Mouse (Mus musculus): Measurements from ENCODE around the gene Smok2b.
"Not testable (repeated sequence)": the region's sequence is repeated elsewhere in the genome, so short reads cannot be mapped to it uniquely, and the experiment has no call there.

The Smok2b gene

DNA sequence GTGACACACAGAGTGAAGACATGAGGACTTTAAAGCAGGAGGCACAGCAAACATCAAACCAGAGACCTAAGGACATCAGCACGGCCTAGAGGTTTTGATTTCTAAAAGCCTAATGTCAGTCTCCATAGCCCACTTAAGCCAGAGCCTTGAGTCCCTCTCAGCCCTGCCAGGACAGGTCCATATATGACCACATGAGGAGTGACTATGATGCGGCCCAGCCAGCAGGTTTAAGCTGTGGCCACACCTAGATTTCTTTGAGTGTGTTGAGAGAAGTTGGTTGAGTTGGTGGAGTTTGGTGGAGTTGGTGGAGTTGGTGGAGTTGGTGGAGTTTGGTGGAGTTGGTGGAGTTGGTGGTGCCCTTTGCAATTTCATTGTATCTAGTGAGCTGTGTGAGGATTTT lies at the start of gene Smok2b:
Gene Smok2b, plus strand, starts transcription at position 301 of the 400 bp plus-strand sequence.
- in situ Hi-C loops (cut with MseI, MboI), result loop anchor here in 1 of 2 experiments (5.0 kb wide), 1 partner anchor 317 kb away; no protein-coding TSS in a partner anchor

DNA sequence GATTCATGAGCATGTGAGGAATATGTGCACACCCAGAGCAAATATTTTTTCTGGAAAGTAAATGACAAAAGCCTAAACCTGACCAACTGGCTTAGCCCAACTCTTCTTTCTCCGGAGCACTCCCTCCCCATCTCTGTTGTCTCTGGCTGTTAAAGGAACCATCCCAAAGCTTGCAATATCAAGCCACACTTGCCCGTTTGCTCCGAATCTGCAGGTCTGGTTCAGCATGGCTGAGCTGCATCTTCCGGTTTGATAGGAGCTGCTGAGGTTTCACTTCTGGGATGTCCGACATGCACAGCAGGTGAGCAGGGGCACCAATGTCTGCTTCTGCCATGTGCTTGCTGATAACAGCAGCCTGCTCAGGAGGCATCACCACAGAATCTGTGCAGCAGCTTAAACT lies 49.6 kb upstream of the Smok2b start:
- in situ Hi-C loops (cut with MseI, MboI), result not testable (repeated sequence)

DNA sequence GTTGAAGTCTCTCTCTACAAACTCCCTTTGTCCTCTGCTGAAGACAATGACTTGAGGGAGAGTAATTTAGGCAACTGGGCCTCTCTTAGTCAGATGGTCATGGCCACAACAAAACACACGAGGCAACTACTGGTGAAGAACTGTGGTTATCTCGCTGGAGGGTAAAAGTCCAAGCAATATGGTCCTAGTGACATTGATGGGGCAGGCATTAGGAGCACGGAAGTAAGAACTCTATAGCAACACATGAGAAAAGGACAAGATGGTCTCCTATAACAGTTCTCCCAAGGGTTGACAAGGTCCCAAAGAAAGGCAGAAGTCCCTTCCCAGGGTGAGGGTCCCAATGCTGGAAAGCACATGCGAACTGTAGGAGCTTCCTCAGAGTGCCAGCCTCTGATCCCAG lies 47.3 kb upstream of the Smok2b start:
- in situ Hi-C loops (cut with MseI, MboI), result not testable (repeated sequence)

DNA sequence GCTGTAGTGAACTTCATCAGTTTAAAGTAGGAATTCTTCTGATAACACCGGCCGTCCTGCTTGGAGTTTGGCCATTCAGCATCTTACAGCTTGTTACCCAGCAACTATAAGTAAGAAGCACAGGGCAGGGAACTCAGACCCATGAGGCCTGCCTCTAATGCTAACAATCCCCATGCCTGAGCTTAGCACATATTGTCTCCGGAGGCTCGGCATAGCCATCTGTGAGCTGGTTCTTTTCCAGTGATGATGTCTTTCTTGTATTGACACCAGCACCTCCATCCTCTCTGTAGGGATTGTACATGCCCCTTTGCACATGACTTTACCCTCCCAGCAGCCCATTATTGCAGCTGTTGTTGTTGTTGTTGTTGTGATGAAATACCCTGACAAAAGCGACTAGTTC lies 45.5 kb upstream of the Smok2b start:
- in situ Hi-C loops (cut with MseI, MboI), result not testable (repeated sequence)

DNA sequence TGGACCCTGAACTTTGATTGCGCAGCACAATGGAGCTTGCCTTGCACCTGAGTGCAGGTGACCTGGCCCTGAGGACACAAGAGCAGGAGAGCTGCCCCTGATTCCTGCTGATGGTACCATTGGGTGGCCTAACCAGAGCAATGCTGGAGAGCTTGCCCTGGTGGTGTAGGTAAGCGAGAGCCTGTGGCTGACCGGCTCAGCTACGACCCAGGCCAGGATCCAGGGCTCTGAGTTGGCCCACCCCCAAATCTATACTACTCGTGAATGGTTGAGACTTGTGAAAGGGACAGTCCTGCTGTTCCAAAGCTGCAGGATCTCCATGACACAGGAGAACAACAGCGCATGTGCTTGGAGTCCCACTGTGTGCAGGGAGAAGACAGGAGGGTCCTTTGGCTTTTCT lies 43.5 kb upstream of the Smok2b start:
- in situ Hi-C loops (cut with MseI, MboI), result not testable (repeated sequence)

DNA sequence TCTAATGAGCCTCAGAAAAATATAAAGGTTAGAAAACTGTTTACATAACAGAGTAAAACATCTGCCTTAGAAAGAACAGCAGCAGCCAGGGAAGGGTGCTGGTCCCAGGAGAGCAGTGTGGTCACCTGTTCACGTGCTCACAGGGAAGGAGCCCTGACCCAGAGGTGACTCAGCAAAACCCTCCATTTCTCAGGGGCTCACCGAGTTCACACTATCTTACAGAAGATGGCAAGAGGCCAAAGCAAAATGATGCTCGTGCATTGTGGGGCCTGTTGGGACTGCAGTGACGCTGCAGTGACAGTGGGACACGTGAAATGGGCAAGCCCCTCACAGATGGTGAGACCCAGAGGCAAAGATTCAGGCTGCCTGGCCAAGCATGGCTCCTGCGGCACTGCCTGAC lies 42.4 kb upstream of the Smok2b start:
- in situ Hi-C loops (cut with MseI, MboI), result not testable (repeated sequence)

DNA sequence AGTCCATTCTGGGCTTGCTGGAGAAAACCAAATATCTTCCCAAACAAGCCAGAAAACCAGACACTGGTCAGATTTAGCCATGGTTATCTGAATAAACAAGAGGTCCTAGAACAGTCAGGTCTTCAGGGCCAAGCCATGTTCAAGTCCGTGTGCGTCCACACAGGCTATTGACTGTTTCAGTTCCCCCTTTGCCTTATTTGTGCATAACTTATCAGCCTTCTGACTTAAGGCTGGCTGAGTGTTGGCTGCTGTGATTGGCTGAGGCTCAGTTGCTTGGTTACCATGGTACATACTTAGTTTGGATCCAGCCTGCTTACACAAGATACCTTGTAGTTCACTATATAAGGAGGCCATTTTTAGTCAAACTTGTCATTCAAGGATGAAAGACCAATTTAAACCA lies 41.2 kb upstream of the Smok2b start:
- in situ Hi-C loops (cut with MseI, MboI), result not testable (repeated sequence)

DNA sequence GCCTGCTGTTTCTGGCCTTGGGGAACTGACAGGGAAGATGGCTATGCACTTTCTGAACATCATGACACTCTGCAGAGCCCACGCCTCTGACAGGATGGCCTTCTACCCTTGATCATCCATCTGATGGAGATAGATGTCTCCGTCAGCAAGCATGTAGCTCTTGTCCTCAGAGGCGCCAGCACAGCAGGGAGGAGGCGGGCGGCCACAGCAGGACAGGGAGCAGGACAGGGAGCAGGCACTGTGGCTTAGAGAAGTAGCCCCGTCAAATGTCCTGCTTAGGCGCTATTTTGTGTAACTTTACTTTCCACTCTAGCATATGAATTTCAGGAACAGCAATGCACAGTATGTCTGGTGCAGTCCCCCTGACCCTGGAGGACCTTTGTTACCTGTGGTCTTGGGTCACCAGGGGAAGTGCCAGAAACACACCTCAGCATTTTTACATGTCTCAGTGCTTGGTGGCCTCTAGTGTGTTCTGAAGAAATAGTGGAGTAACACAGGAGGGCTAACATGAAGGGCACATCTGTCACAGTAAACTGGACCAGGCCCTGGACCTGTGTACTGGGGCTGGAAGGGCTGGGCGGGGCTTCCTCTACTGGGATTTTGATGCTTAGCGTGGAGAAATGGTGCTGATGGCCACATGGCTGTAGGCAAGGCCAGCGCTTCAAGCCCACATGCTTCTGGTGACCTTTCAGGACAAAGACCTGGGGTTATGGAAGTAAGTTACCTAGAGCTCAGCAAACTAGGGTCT lies 39.0 kb upstream of the Smok2b start:
- in situ Hi-C loops (cut with MseI, MboI), result not testable (repeated sequence)

DNA sequence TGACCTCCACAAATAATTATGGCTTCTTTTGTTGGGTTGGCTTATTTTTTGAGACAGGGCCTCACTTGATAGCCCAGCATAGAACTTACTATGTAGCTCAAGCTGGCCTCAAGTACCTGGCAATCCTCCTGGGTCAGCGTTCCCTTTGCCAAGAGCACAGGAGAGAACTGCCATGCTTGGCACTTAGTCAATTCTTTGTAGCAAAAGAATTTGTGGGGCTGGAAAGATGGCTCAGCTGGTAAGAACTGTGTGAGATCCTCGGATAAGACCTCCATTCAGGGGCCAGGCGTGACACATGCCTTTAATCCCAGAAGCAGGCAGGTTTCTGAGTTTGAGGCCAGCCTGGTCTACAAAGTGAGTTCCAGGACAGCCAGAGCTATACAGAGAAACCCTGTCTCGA lies 33.6 kb upstream of the Smok2b start:
- in situ Hi-C loops (cut with MseI, MboI), result not testable (repeated sequence)

DNA sequence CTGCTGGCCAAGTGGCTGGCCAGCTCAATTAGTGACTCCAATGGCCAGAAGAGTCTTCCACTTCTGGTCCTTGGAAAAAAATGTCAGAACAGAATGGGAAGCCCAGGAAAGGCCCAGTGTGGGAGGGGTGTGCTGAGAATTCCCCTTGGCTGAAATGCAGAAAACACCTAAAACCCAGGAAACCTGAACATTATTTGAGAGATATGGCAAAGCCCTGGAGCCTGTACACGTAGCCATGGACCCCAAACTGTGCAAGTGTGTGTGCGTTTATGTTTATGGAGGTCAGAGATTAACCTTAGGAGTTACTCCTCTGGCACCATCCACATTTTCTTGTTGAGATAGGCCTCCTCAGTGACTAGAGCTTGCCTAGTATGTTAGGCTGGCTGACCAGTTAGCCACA lies 31.2 kb upstream of the Smok2b start:
- in situ Hi-C loops (cut with MseI, MboI), result not testable (repeated sequence)

DNA sequence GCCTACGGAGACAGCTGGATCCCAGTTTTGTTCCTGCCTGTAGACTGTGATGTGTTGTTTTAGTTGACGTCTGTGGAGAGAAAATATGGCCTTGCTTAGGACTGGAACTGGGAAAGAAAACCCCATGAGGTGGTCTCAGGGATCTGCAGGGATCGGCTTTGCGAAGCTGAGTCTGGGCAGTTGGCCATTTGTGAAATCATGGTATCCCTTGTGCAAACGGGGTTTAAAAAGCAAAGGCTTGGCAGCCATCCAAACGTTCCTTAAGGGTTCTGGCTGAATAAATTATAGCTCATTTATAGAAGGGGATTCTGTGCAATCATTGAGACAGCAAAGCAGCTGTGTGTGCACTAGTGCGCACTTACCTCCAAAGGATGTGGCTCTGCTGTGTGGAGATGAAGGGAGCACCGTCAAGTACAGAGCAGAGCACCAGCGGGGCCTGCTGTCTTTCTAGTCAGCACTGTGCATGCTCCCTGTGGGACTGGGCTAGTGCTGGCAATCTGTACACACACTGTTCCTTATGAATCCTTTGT lies 30.1 kb upstream of the Smok2b start:
- in situ Hi-C loops (cut with MseI, MboI), result loop anchor here in 1 of 2 experiments (10.0 kb wide), 1 partner anchor 345 kb away; no protein-coding TSS in a partner anchor

DNA sequence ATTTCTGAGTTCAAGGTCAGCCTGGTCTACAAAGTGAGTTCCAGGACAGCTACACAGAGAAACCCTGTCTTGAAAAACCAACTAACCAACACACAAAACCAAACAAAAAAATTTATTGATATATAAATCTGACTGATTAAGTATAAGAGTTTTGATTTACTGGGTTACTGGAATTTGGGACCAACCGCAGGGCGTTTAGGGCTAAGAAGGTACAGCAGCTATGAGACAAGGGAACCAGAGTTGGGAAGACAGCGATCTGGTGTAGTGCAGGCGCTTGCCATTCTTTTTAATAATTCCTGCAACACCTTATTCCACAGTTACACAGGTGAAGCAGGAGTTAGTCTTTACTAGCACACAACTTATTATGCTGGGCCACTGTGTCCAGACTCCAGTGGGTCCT lies 28.5 kb upstream of the Smok2b start:
- in situ Hi-C loops (cut with MseI, MboI), result loop anchor here in 1 of 2 experiments (10.0 kb wide), 1 partner anchor 343 kb away; no protein-coding TSS in a partner anchor

DNA sequence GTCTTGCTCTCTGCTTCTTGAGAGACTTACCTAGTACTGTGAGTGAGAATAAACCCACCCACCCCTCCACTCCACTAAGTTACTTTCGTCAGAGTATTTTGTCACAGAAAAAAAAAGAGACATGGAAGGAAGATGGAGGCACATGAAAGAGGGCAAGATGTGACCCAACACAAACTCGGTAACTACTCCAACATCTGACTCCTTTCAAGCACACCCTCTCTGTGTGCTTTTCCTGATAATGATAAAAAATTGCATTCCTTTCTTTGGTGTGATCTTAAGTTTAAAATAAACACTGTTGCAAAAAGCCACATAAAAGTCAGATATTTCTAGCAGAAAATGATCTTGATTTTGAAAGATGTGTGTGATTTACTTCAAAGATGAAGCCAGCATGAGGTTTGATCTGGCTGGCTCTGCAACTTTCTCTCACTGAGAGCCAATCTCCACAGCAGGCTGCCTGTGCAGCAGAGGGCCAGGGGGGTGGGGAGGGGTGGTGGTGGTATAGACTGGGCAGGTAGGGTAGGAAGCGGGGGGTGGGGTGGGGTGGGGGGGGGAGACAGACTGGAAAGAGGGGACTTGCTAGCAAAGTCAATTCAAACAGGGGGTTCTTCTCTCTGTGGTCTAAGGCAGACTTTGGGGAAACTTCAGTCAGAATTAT lies 27.5 kb upstream of the Smok2b start:
- in situ Hi-C loops (cut with MseI, MboI), result loop anchor here in 1 of 2 experiments (10.0 kb wide), 1 partner anchor 342 kb away; no protein-coding TSS in a partner anchor

DNA sequence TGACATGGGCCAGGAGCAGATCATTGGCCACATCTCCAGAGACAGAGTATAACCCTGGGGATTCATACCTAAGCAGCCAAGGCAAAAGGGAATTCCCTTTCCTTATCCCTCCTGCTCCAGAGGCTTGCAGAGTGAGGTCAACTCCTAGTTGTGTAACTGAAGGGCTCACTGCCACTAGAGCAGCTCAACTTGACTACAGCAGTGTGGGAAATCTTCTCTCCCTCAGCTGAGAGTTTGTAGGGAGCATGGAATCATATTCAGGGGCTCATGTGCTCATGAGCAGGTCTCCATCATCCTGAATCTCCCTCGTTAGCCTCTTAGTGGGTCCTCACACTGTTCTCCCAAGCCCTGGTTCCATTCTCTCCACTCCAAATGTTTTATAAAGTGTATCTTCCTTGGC lies 24.8 kb upstream of the Smok2b start:
- in situ Hi-C loops (cut with MseI, MboI), result loop anchor here (5.0 to 10.0 kb wide), 2 partner anchors 307 to 340 kb away; no protein-coding TSS in a partner anchor

DNA sequence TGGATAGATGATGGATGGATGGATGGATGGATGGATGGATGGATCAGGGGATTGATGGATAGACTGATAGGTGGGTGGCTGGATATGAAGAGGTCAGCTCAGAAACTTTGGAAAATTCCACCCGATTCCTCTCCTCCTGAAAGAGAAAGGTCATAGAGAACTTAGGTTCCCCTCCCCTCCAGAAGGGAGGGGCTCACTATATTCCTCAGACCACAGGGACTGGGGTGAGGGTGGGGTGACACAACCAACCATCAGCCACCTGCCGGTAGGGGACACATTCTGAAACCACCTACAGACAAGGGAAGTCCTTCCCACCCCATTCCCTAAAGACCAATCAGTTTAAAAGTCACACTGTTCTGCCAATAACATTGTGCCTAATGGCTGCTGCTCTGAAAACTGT lies 23.6 kb upstream of the Smok2b start:
- in situ Hi-C loops (cut with MseI, MboI), result loop anchor here (5.0 to 10.0 kb wide), 2 partner anchors 306 to 338 kb away; no protein-coding TSS in a partner anchor

DNA sequence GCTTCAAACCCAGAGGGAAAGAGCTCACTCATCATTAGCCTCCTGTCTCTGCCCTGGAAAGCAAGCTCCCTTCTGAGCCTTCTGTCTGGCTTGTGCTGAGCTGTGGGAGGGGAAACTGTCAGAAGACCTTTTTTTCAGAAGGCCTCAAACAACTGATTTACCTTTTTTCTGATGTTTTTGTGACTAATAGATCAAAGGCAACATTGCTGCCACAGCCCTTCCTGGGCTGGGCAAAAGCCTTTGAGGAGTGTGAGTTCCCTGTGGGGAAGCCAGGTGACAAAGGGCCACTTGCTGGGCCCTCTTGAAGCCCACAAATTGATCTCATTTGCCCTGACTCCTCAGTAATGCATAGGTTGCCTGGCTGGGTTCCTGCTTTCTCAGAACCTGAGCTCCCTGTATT lies 21.6 kb upstream of the Smok2b start:
- in situ Hi-C loops (cut with MseI, MboI), result loop anchor here (5.0 to 10.0 kb wide), 2 partner anchors 304 to 336 kb away; no protein-coding TSS in a partner anchor

DNA sequence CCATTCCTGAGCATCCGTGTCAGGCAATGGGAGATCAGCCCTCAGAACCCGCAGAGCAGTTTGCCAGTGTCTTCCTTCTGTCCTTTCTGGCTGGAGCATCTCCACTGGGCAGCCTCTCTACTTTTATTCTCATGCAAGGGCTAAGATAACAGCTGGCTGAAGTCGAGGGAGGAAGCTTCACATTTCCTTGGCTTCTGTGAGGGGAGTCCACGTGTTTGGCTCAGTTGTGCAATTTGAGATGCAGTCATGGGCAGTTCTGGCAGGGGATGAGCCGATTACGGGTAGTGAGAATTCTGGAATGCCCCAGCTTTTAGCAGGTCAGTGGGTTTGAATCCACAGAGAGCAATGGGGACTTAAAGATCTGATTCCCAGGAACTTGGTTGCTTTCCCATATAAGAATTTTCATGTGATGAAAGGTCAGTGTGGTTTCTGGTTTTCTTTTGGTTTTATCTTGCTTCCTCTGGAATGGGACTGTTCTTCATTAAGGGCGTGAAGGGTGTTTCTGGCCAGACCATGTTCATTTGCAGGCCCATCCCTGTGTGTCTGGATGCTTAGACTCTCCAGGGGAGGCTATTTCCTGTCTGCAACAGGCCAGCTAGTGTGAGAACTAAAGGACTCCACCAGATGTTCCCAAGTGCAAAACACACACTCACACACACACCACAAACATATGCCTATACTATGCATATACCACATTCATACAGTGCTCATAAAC lies 17.8 kb upstream of the Smok2b start:
- in situ Hi-C loops (cut with MseI, MboI), result no loop called here

DNA sequence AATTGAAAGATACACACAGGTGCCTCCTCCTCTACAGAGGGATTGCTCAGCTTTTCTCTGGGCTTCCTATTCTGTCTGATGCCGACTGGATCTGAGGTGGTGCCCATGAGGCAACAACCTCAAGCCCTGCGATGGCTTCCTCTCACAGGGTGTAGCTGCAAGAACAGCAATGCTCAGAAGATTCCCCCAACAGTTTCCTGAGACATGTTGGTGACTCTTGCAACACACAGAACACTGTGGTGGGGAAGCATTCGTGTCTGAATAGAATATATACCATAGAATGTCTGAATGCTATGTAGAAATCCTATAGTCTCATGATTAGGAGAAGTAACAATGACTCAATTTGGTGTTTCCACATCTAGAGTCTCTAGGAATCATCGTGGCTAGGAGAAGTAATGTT lies 15.9 kb upstream of the Smok2b start:
- in situ Hi-C loops (cut with MseI, MboI), result no loop called here

DNA sequence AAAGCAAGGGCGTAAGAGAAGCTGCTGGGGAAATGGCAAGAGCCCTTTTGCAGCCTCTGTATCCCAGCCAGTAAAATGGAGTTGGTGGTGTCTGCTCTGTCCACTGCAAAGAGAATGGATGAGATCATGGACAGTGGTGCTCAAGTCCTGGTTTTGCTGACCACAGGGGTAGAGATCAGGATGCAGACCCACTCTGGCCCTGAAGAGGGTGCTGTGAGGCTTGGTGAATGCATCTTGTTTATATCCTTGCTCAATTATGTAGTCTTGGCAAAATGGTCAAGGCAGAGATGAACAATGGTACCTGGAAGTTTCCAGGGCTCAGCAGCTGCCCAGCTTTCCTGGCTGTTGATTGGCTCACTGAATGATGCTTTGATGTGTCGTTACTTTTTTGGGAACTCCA lies 14.5 kb upstream of the Smok2b start:
- in situ Hi-C loops (cut with MseI, MboI), result no loop called here

DNA sequence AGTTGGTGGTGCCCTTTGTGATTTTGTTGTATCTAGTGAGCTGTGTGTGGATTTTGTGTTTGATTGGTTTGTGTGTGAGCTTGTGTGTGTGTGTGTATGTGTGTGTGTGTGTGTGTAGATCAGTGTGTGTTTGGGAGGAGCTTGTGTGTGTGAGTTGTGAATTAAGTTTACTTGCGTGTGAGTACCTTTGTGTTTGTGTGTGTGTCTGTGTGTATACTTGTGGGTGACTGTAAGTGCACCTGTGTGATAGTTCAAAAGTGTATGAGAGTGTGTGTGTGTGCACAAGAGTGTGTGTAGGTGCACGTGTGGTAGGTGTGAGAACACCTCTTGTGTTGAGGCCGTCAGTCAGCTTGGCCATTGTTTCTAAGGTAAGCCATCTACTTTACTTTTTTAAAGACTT lies 9.2 kb upstream of the Smok2b start, which contains the start of gene Smok2a:
Gene Smok2a, plus strand, starts transcription at position 301 of the 400 bp plus-strand sequence.
- in situ Hi-C loops (cut with MseI, MboI), result no loop called here

DNA sequence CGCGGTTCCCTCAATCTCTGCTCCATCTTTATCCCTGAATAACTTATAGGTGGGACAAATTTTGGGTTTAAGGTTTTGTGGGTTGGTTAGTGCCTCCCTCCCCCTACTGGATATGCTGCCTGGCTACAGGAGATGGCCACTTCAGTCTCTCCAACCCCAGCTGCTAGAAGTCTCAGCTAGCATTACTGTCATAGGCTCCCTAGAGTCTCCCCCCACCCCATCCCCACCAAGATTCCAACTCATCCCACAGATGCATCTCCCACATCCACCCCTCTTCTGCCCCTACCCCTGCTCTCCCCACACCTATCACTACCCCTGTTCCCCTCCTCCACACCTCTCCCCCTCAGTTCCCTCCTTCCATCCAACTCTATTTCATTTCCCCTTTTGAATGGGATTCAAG lies 8.1 kb upstream of the Smok2b start:
- in situ Hi-C loops (cut with MseI, MboI), result not testable (repeated sequence)

DNA sequence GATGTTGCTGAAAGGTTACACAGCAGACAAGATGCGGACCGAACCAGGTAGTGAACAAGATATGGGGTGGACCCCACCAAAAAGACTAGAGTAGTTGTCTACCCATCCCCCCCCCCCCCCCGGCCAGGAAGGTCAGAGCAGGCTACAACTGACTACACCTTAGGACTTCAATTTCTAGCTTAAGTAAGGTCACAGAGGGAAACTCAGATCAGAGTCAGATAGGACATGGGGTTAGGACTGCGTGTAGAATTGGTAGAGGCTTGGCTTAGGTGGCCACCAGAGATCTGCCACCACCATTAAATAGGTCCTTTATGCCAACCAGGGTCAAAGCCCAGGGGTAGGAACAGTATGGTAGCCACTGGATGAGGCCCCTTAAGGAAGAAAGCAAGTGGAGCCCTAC lies 9.4 kb downstream of the Smok2b start:
- in situ Hi-C loops (cut with MseI, MboI), result not testable (repeated sequence)
